Mouse (Mus musculus) cortical plate, adult 2 months (tissue): ENCODE results near the gene Myadml2.

Source experiments
- CTCF ChIP-seq: fragments of 200-500 bp; IDR thresholded peaks from 2 replicates; pipeline ENCODE4 v1.5.1; 2011; ENCODE audit warnings: mild to moderate bottlenecking, control low read depth, low read length; ENCODE audit not compliant: insufficient read depth; ENCODE audit errors: extremely low read depth
- POLR2A ChIP-seq: fragments of 200-500 bp; IDR thresholded peaks from 2 replicates; pipeline ENCODE4 v1.6.1; 2011; ENCODE audit warnings: mild to moderate bottlenecking, low read length, control low read depth; ENCODE audit not compliant: insufficient read depth; ENCODE audit errors: extremely low read depth

GRCm38 (mm10) chr11:120648001-120648476 lies at the start of gene Myadml2:
- TF ChIP-seq POLR2A: peak; percentile 53; the same call in 1 of the 2 replicates
- TF ChIP-seq CTCF: no peak
